Comparison of ENCODE assay signal across 9 mouse cellular contexts in the genomic region with DNA sequence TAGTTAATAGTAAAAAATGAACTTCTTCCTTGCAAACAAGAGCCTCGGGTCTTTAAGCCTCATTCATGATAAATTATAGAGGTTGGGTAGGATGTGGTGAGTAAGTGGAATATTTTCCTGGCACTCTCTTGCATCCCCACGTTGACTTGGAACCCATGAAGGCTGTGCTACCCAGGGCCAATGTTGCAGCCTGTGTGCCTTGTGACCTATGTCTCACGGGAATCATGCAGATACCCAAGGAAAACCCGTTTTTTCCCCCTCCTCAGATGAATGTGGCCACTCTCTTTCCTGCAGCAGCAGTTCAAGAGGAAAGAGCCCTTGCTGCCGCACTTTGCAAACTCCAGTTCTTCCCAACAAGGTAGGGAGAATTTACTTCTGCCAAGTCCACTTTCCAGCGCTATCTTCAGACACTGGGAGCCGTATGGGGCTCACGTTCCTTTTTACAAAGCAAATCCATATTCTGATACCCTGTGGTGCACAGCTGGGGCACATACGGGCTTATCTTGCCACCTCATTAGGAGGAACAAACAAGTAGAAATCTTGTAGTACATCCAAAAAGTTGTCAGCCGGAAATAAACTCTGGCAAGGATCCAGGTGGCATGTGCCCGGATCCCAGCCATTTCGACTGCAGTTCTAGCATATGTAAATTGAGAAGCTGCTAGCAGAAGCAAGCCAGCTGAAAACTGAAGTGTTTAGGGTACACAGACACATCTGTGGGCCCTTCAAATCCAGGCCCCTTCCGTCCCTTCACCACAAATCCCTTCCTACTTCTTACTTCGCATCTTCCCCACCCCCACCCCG.
DNase-seq lines count a peak whose midpoint lies in the region; ATAC-seq lines count a peak whose summit lies in the region.
"Had no signal": no experiment of that assay in that cellular context is flagged by ENCODE, and none has a peak within 500 bp of the region (broad histone marks: within the 10 kb centered on the region; RNA-seq: fewer than 3 reads in every experiment).

No protein-coding gene starts in this region.

- peak; percentile 55; the same call in 1 of the 2 replicates for ATAC-seq in forebrain, embryonic 12.5 days (ENCODE audit: low FRiP score)
- no peak for ATAC-seq in monocyte, adult 5-6 weeks (replicated peaks; ENCODE audit: insufficient number of reproducible peaks, low FRiP score, low TSS enrichment, poor library complexity, severe bottlenecking)

- H3K9ac ChIP-seq in forebrain, embryonic 12.5 days, result no peak overlapping the region
- H3K9ac ChIP-seq: midbrain, embryonic 12.5 days had no signal

- no peak overlapping the region for H3K4me3 ChIP-seq in forebrain, embryonic 12.5 days (replicated peaks)
- no peak overlapping the region for H3K4me3 ChIP-seq in forebrain, embryonic 10.5 days
- H3K4me3 ChIP-seq: midbrain, embryonic 12.5 days had no signal

- peak overlapping the region; percentile 65 for H3K27ac ChIP-seq in forebrain, embryonic 12.5 days
- no peak overlapping the region for H3K27ac ChIP-seq in forebrain, embryonic 10.5 days
- H3K27ac ChIP-seq: midbrain, embryonic 12.5 days had no signal

- no peaks in the 10 kb centered on the region for H3K27me3 ChIP-seq in forebrain, embryonic 12.5 days
- no peaks in the 10 kb centered on the region for H3K27me3 ChIP-seq in forebrain, embryonic 10.5 days (ENCODE audit: poor library complexity, severe bottlenecking)
- H3K27me3 ChIP-seq: midbrain, embryonic 12.5 days had no signal

- H3K4me2 ChIP-seq in forebrain, embryonic 12.5 days, result no peak overlapping the region
- H3K4me2 ChIP-seq: midbrain, embryonic 12.5 days had no signal

- WGBS in forebrain, embryonic 12.5 days, result 41% methylated on average over 15 of the region's 15 CpGs
- 61% methylated on average over 15 of the region's 15 CpGs for WGBS in forebrain, embryonic 10.5 days

- peaks cover 16% of the 10 kb centered on the region; the same call in 1 of the 2 replicates for H3K4me1 ChIP-seq in forebrain, embryonic 12.5 days
- peaks cover 17% of the 10 kb centered on the region for H3K4me1 ChIP-seq in forebrain, embryonic 10.5 days

- no peaks in the 10 kb centered on the region for H3K9me3 ChIP-seq in forebrain, embryonic 12.5 days
- no peaks in the 10 kb centered on the region for H3K9me3 ChIP-seq in forebrain, embryonic 10.5 days
- H3K9me3 ChIP-seq: midbrain, embryonic 12.5 days had no signal

- no peaks in the 10 kb centered on the region for H3K36me3 ChIP-seq in forebrain, embryonic 12.5 days (replicated peaks)
- no peaks in the 10 kb centered on the region for H3K36me3 ChIP-seq in forebrain, embryonic 10.5 days (replicated peaks)
- H3K36me3 ChIP-seq: midbrain, embryonic 12.5 days had no signal

- no peak for DNase-seq in forebrain, embryonic 10.5 days (ENCODE audit: extremely low spot score, low spot score)
- peak; percentile 70 for DNase-seq in brain, adult 2 months (ENCODE audit: low read depth, low spot score)
- peak; percentile 53 for DNase-seq in forelimb bud, embryonic 11.5 days (ENCODE audit: low read depth, low spot score)
- DNase-seq in layer of hippocampus, adult 9-10 months (ENCODE audit: low spot score), result peak; percentile 21
- DNase-seq in lung, postnatal 25 days (ENCODE audit: low spot score), result peak; percentile 42
- no peak for DNase-seq in natural killer cell, adult 2 months (ENCODE audit: low spot score in 2 of 2)

Comparison
In these comparisons a context has a peak if more than half of its experiments do, and no peak if none do; other contexts are left out.
1. DNase-seq: peak in brain, adult 2 months (single experiment), forelimb bud, embryonic 11.5 days (single experiment), layer of hippocampus, adult 9-10 months (single experiment) and lung, postnatal 25 days (single experiment); none in forebrain, embryonic 10.5 days (single experiment) and natural killer cell, adult 2 months (0 of 2).